Mouse (Mus musculus): ENCODE measurements at regions not wholly inside any gene's neighbourhood (a gene's known extent, or its start where the extent isn't known, plus 50 kb on each side); places are given as distances from the start of the nearest gene placed in this dataset.

GRCm38 (mm10) chr13:119283448-119283847, 145.0 kb upstream of the Paip1 start:
- peak; percentile 66 for TF ChIP-seq CTCF (IDR thresholded peaks at IDR 0.05; ENCODE audit: extremely low read depth, insufficient read depth, low read length)
- no peak for TF ChIP-seq POLR2A (IDR thresholded peaks at IDR 0.05; ENCODE audit: extremely low read depth, insufficient read depth, low read length)

All from cortical plate, adult 2 months (tissue).